Mouse (Mus musculus) C2C12 (cell line): ENCODE data around the gene Gm11595. TPM values are rescaled to one million over a fixed set of nuclear protein-coding genes. Genes with fewer than 3 reads are reported as not detected.
"Not testable (repeated sequence)": the region's sequence is repeated elsewhere in the genome, so short reads cannot be mapped to it uniquely, and the experiment has no call there.

ENCODE experiments used
- H3K27me3 ChIP-seq: one replicate; pipeline ENCODE4 v1.6.1; 2011; ENCODE audit not compliant: control insufficient read depth, insufficient read depth, insufficient read length
- H3K36me3 ChIP-seq: one replicate; pipeline ENCODE4 v1.6.1; 2011; ENCODE audit not compliant: control insufficient read depth, insufficient read depth
- H3K4me3 ChIP-seq: one replicate; pipeline ENCODE4 v1.5.1; 2011; ENCODE audit warnings: mild to moderate bottlenecking, control low read depth; ENCODE audit not compliant: poor library complexity, insufficient read depth, severe bottlenecking
- H3K79me2 ChIP-seq: one replicate; pipeline ENCODE4 v1.6.1; 2011; ENCODE audit not compliant: control insufficient read depth, insufficient read depth
- H3K79me3 ChIP-seq: one replicate; pipeline ENCODE4 v1.6.1; 2011; ENCODE audit warnings: low read depth, control low read depth
- H3ac ChIP-seq: one replicate; pipeline ENCODE3; 2011; ENCODE audit warnings: low read depth; ENCODE audit not compliant: control insufficient read depth, insufficient read length
- CEBPB ChIP-seq: IDR thresholded peaks from one replicate; pipeline ENCODE4 v1.6.1; 2011; ENCODE audit warnings: low read depth, mild to moderate bottlenecking, control low read depth, moderate library complexity
- CTCF ChIP-seq: IDR thresholded peaks from one replicate; pipeline ENCODE4 v1.5.1; 2011; ENCODE audit not compliant: control insufficient read depth, insufficient read depth, insufficient read length
- FOSL1 ChIP-seq: IDR thresholded peaks from one replicate; pipeline ENCODE4 v1.8.0; 2011; ENCODE audit warnings: mild to moderate bottlenecking, low read length; ENCODE audit not compliant: poor library complexity, insufficient read depth, severe bottlenecking
- MAX ChIP-seq: IDR thresholded peaks from one replicate; pipeline ENCODE4 v1.6.1; 2011; ENCODE audit warnings: mild to moderate bottlenecking, control low read depth
- MYOD1 ChIP-seq: IDR thresholded peaks from one replicate; pipeline ENCODE4 v1.6.1; 2011; ENCODE audit warnings: low read depth; ENCODE audit not compliant: control insufficient read depth, insufficient read length
- MYOG ChIP-seq: IDR thresholded peaks from one replicate; pipeline ENCODE4 v1.6.1; 2011; ENCODE audit not compliant: control insufficient read depth, insufficient read length; ENCODE audit errors: extremely low read depth
- USF1 ChIP-seq: IDR thresholded peaks from one replicate; pipeline ENCODE4 v1.6.1; 2011; ENCODE audit warnings: low read depth, mild to moderate bottlenecking, control low read depth, moderate library complexity
- long read RNA-seq, 2 experiments: library from polyadenylated mRNA; unstranded; transcript quantifications; one replicate each; pipeline ENCODE4 v2.0.0; 2019 to 2020
- polyA plus RNA-seq: library from polyadenylated mRNA; unstranded; fragments of >200 nt; fragmentation: generic; extraction: Trizol; gene quantifications from one replicate; pipeline ENCODE4 v1.2.1, GENCODE M21; 2012; ENCODE audit warnings: missing spikeins

Gm11595 gene
- polyA plus RNA-seq, result not detected
- long read RNA-seq, experiment 1, result 0 reads
- long read RNA-seq, experiment 2, result 0 reads

DNA sequence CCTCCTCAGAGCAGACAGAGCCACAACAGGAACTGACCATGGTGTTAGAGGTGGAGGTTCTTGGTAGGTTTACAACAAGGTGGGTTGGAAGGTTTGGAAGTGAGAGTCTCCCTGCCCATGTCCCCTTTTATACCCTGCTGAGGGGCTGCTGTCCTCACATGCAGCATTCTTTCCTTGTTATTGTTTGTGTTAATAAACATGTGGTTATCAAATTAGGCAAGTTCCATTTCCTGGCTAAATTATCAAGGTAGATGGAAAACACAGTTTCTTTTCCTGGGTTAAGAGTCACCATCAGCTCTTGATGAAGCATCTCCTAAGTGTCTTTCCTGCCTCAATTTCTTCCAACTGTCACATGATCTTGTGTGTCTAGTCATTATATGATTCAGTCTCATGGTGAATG is at the start of gene Gm11595:
Gm11595 (minus strand) TSS at position 101 of the 400 bp plus-strand sequence.
- not testable (repeated sequence) for H3K36me3 ChIP-seq, H3K4me3 ChIP-seq, H3K27me3 ChIP-seq, H3K79me2 ChIP-seq, H3K79me3 ChIP-seq, H3ac ChIP-seq

GRCm38 (mm10) chr11:99815566-99815965 is 42.9 kb upstream of the Gm11595 start, which contains the start of gene Gm11564:
Gene Gm11564, minus strand, starts transcription at chr11:99815666.
- H3K79me2 ChIP-seq, result not testable (repeated sequence)

DNA sequence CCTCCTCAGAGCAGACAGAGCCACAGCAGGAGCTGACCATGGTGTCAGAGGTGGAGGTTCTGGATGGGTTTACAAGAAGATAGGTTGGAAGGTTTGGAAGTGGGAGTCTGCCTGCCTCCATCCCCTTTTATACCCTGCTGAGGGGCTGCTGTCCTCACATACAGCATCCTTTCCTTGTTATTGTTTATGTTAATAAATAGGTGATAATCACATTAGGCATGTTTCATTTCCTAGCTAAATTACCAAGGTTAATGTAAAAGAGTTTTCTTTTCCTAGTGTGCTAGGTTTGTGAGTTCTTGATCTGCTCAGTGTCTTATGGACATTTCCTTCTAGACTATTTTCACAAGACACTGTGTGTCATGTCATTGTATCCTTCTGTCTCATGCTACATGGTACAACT is 37.1 kb upstream of the Gm11595 start, which contains the start of gene Krtap4-13:
Krtap4-13 (minus strand) TSS at position 101 of the 400 bp plus-strand sequence.
- H3ac ChIP-seq, H3K27me3 ChIP-seq, H3K4me3 ChIP-seq, H3K36me3 ChIP-seq, H3K79me3 ChIP-seq, H3K79me2 ChIP-seq: not testable (repeated sequence)

More at GRCm38 (mm10) chr11:99815566-99815965, 42.9 kb upstream of the Gm11595 start, which contains the start of gene Gm11564:
- not testable (repeated sequence) for H3K79me3 ChIP-seq, H3ac ChIP-seq, H3K36me3 ChIP-seq, H3K4me3 ChIP-seq, H3K27me3 ChIP-seq

- H3K36me3 ChIP-seq, H3K79me3 ChIP-seq, H3K4me3 ChIP-seq, H3ac ChIP-seq, H3K79me2 ChIP-seq, H3K27me3 ChIP-seq: not testable (repeated sequence)
These were observed 31.6 kb upstream of the Gm11595 start, which contains the start of gene Gm11554 for GRCm38 (mm10) chr11:99804346-99804745. Gene Gm11554, minus strand, starts transcription at chr11:99804446.

DNA sequence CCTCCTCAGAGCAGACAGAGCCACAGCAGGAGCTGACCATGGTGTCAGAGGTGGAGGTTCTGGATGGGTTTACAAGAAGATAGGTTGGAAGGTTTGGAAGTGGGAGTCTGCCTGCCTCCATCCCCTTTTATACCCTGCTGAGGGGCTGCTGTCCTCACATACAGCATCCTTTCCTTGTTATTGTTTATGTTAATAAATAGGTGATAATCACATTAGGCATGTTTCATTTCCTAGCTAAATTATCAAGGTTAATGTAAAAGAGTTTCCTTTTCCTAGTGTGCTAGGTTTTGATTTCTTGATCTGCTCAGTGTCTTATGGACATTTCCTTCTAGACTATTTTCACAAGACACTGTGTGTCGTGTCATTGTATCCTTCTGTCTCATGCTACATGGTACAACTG is 26.1 kb upstream of the Gm11595 start, which contains the start of gene Gm11569:
Gm11569 (minus strand) TSS at position 101 of the 400 bp plus-strand sequence.
- H3K36me3 ChIP-seq, H3K4me3 ChIP-seq, H3K79me3 ChIP-seq, H3K79me2 ChIP-seq, H3K27me3 ChIP-seq, H3ac ChIP-seq: not testable (repeated sequence)

- no peak for TF ChIP-seq CEBPB
- TF ChIP-seq FOSL1, result no peak
- no peak for TF ChIP-seq USF1
- no peak for TF ChIP-seq MYOD1
- TF ChIP-seq CTCF, result no peak
- TF ChIP-seq MAX, result no peak
- no peak for TF ChIP-seq MYOG
These were observed 20.7 kb upstream of the Gm11595 start, which contains the start of gene Gm11596 for GRCm38 (mm10) chr11:99793367-99793766. Gene Gm11596, minus strand, starts transcription at chr11:99793467.

GRCm38 (mm10) chr11:99784900-99785299 is 12.2 kb upstream of the Gm11595 start, which contains the start of gene Krtap4-9:
Gene Krtap4-9, plus strand, starts transcription at chr11:99785200.
- H3K79me2 ChIP-seq, H3ac ChIP-seq, H3K79me3 ChIP-seq, H3K36me3 ChIP-seq, H3K4me3 ChIP-seq, H3K27me3 ChIP-seq: not testable (repeated sequence)

More at GRCm38 (mm10) chr11:99793367-99793766, 20.7 kb upstream of the Gm11595 start, which contains the start of gene Gm11596:
- Histone ChIP-seq H3K4me3 (no peak within 1 kb of the TSS), H3K79me3 (no peaks in the 10 kb centered on the region), H3K36me3 (no peaks in the 10 kb centered on the region), H3K27me3 (peaks cover 12% of the 10 kb centered on the region), H3K79me2 (no peaks in the 10 kb centered on the region), H3ac (no peak within 1 kb of the TSS)

GRCm38 (mm10) chr11:99780604-99781003 is 7.9 kb upstream of the Gm11595 start, which contains the start of gene Krtap4-8:
Gene Krtap4-8, minus strand, starts transcription at chr11:99780704.
- Histone ChIP-seq H3K36me3 (no peaks in the 10 kb centered on the region), H3K27me3 (no peaks in the 10 kb centered on the region), H3K4me3 (no peak within 1 kb of the TSS), H3K79me3 (no peaks in the 10 kb centered on the region), H3ac (no peak within 1 kb of the TSS), H3K79me2 (no peaks in the 10 kb centered on the region)
- TF ChIP-seq MYOG (no peak), MAX (no peak), CEBPB (no peak), FOSL1 (no peak)
